Mouse (Mus musculus) T-helper 17 cell (primary cell): ENCODE data around the gene Flcn.

ENCODE experiments used
- in situ Hi-C, 2 experiments: fragments of 300-600 bp; cut with MboI, MseI; formaldehyde crosslinking; loops; 1 replicate in 1 of 2; 2 replicates in 1 of 2; pipeline ENCODE4 v1.15.1; 2025; ENCODE audit warnings: high pct_unique_total_duplicates in 2 of 2

The Flcn gene

GRCm38 (mm10) chr11:59772291-59772690, 37.5 kb downstream of the Flcn start:
- in situ Hi-C loops, result loop anchor here in 1 of 2 experiments (10.0 kb wide), 1 partner anchor 147 kb away; no protein-coding TSS in a partner anchor

DNA sequence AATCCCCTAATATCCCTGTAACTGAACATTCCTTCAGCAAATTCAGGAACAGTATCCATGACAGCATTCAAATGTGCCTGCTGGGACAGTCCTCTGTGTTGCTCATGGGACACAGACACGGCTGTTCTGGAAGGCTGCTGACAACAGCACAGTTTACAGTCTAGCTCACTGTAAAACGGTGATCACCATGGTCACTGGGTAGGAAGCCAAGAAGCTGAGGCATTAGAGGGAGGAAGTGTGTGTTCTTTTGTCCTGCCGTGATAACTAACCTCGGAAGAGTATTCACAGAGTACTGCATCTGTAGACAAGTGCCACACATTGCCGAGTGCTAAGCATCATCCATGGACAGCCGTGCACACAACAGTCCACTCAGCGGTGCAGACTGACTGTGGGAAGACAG, 39.1 kb downstream of the Flcn start:
- in situ Hi-C loops, result loop anchor here in 1 of 2 experiments (10.0 kb wide), 1 partner anchor 146 kb away; no protein-coding TSS in a partner anchor

DNA sequence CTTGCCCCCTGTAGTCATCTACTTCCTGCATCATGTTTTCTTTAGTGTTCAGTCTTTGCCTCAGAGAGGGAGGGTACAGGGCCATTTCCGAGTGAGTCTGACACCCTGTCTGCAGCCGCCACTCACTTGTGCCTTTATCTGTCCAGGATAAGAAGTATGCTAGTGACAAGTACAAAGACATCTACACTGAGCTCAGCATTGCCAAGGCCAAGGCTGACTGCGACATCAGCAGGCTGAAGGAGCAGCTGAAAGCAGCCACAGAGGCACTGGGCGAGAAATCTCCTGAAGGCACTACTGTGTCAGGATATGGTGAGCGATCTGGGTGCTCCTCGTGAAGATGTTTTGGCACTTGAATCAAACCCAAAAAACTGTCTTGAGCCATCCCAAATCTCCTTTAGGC, 40.1 kb downstream of the Flcn start:
- in situ Hi-C loops, result loop anchor here in 1 of 2 experiments (10.0 kb wide), 1 partner anchor 145 kb away; no protein-coding TSS in a partner anchor

DNA sequence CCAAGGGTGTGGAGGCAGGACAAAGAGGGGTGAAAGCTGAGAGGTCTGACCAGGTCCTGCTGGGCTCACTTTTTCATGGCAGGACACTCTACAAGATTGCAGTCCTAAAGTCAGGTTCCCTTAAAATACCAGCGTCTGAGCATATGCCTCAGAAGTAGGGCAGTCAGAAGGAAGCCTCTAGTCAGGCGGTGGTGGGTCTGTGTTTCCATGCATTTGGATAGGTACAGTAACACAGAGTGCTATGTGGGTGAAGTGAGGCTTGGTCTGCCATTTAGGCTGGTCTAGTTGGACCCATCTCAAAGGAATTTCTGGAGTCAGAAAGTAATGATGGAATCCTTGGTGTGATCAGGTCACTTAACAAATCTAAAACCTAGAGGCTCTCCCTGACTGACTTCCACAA, 40.5 kb downstream of the Flcn start:
- in situ Hi-C loops, result no loop called here

DNA sequence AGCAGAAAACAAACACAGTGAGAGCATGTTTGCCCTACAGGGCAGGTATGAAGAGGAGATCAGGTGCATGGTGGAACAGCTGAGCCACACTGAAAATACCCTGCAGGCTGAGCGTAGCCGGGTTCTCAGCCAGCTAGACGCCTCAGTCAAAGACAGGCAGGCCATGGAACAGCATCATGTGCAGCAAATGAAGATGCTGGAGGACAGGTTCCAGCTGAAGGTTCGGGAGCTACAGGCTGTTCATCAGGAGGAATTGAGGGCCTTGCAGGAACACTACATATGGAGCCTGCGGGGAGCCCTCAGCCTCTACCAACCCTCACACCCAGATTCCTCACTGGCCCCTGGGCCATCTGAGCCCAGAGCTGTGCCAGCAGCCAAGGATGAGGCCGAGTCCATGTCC, 49.0 kb downstream of the Flcn start:
- in situ Hi-C loops, result no loop called here

- in situ Hi-C loops, result no loop called here
Measured at GRCm38 (mm10) chr11:59759626-59760025, 50.2 kb downstream of the Flcn start.

- in situ Hi-C loops, result no loop called here
Measured at GRCm38 (mm10) chr11:59759178-59759577, 50.6 kb downstream of the Flcn start.

DNA sequence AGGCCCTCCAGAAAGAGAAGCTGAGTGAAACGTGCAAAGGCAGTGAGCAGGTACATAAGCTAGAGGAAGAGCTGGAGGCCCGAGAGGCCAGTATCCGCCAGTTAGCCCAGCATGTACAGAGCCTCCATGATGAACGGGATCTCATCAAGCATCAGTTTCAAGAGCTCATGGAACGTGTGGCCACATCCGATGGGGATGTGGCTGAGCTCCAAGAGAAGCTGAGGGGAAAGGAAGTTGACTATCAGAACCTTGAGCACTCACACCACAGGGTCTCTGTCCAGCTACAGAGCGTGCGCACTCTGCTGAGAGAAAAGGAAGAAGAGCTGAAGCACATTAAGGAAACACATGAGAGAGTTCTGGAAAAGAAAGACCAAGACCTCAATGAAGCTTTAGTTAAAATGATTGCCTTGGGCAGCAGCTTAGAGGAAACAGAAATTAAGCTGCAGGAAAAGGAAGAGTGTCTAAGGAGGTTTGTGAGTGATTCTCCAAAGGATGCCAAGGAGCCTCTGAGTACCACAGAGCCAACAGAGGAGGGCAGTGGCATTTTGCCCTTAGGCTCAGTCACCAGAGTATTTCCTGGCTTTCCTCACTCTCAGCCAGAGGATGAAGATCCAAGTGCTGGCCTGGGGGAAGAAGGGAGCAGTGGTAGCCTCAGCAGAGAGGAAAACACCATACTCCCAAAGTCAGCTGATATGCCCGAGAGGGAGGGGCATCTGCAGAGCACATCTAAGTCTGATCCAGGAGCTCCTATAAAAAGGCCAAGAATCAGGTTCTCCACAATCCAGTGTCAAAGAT, 51.4 kb downstream of the Flcn start:
- in situ Hi-C loops, result no loop called here

- in situ Hi-C loops, result no loop called here
Measured at GRCm38 (mm10) chr11:59756351-59756750, 53.5 kb downstream of the Flcn start.

DNA sequence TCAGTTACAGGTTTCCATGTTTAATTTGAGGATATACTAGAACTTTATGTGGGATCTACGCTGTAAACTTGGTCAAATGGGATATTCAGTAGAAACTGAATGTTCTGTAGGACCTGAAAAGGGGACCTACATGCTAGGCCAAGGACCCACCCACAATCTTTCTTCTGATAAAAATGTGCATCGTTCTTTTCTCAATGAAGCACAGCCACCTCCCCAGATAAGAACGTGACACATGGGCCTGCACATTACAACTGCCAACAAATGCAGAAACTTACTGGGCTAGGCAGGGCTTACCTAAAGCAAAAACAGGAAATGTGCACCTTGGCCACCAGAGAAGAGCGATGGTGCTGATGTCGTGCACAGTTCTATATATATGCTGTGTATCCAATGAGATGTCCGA, 55.3 kb downstream of the Flcn start:
- in situ Hi-C loops, result no loop called here

GRCm38 (mm10) chr11:59749050-59749449, 60.8 kb downstream of the Flcn start:
- in situ Hi-C loops, result loop anchor here in 1 of 2 experiments (25.0 kb wide), 1 partner anchor 112 kb away; no protein-coding TSS in a partner anchor

GRCm38 (mm10) chr11:59746614-59747013, 63.2 kb downstream of the Flcn start:
- in situ Hi-C loops, result loop anchor here in 1 of 2 experiments (25.0 kb wide), 1 partner anchor 109 kb away; no protein-coding TSS in a partner anchor

DNA sequence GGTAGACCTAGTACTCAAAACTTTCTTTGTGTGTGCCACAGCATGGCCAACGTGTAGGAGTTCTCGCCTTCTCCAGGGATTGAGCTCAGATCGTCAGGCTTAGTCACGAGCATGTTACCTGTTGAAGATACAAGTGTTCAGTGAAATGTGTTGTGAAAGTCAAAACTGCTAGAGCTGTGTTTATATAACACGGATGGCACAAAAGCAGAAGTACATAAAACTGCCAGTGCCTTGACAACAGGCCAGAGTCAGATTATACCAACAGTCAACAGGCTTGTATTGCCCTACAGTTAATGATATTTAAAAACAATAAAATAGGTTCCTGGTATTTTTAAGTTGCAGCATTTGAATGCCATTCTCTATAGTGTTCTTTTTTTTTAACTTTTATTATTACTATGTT, 64.0 kb downstream of the Flcn start:
- in situ Hi-C loops, result loop anchor here in 1 of 2 experiments (25.0 kb wide), 1 partner anchor 109 kb away; no protein-coding TSS in a partner anchor

GRCm38 (mm10) chr11:59744374-59744773, 65.4 kb downstream of the Flcn start:
- in situ Hi-C loops, result loop anchor here in 1 of 2 experiments (25.0 kb wide), 1 partner anchor 107 kb away; no protein-coding TSS in a partner anchor

GRCm38 (mm10) chr11:59743712-59744111, 66.1 kb downstream of the Flcn start:
- in situ Hi-C loops, result loop anchor here in 1 of 2 experiments (25.0 kb wide), 1 partner anchor 106 kb away; no protein-coding TSS in a partner anchor

DNA sequence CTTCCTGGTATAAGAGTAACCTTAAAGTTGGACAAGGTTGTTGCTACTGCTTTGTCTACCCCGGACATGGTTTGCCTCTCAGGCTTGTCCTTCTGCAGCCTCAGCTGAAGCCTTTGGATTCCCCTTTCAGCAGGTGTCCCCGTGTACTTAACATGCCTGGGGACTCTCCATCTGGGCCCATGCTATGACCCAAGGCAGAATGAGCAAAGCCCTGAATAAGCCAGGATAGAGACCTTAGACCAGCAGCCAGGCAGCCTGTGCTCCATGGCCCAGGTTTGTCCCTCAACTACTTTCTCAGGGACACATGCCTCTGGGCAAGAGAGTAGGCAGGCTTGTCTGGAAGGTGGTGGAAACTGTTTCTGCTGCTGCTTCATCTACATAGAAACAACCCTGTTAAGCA, 66.5 kb downstream of the Flcn start:
- in situ Hi-C loops, result loop anchor here in 1 of 2 experiments (25.0 kb wide), 1 partner anchor 106 kb away; no protein-coding TSS in a partner anchor

- in situ Hi-C loops, result loop anchor here in 1 of 2 experiments (25.0 kb wide), 1 partner anchor 105 kb away; no protein-coding TSS in a partner anchor
Measured at GRCm38 (mm10) chr11:59741915-59742314, 67.9 kb downstream of the Flcn start.
